Mouse (Mus musculus): ENCODE results near the gene Senp5. TPM values are rescaled to one million over a fixed set of nuclear protein-coding genes. Genes with fewer than 3 reads are reported as not detected.

Gene Senp5
- total RNA-seq, 2 experiments from 2014 or later = 14.8 to 17.2 TPM

Other genes with a start within 250 kb of the Senp5 start
- gene Meltf, start 124.5 kb downstream of the Senp5 start, total RNA-seq (2014; fragmentation: Nextera tagmentation) = not detected in 2 replicates
- gene Meltf, start 124.5 kb downstream of the Senp5 start, total RNA-seq (2017) = not detected in 2 replicates
- not detected in 2 replicates for gene Pigz, start 69.4 kb downstream of the Senp5 start, total RNA-seq (2014; fragmentation: Nextera tagmentation)
- gene Pigz, start 69.4 kb downstream of the Senp5 start, total RNA-seq (2017) = not detected in 2 replicates
- 35.2 and 39.0 TPM in 2 replicates for gene 0610012G03Rik, start 54.8 kb downstream of the Senp5 start, total RNA-seq (2014; fragmentation: Nextera tagmentation)
- 8.3 and 14.3 TPM in 2 replicates for gene 0610012G03Rik, start 54.8 kb downstream of the Senp5 start, total RNA-seq (2017)
- gene Ncbp2, start 54.8 kb downstream of the Senp5 start, total RNA-seq (2014; fragmentation: Nextera tagmentation) = 47.7 and 57.6 TPM in 2 replicates
- gene Ncbp2, start 54.8 kb downstream of the Senp5 start, total RNA-seq (2017) = 56.6 and 59.0 TPM in 2 replicates
- 29.9 and 48.9 TPM in 2 replicates for gene Pak2, start 76.1 kb upstream of the Senp5 start, total RNA-seq (2014; fragmentation: Nextera tagmentation)
- gene Pak2, start 76.1 kb upstream of the Senp5 start, total RNA-seq (2017) = 39.2 and 44.8 TPM in 2 replicates
- 31.9 and 53.7 TPM in 2 replicates for gene Pigx, start 96.5 kb upstream of the Senp5 start, total RNA-seq (2014; fragmentation: Nextera tagmentation)
- gene Pigx, start 96.5 kb upstream of the Senp5 start, total RNA-seq (2017) = 24.8 and 43.2 TPM in 2 replicates
- gene Cep19, start 96.5 kb upstream of the Senp5 start, total RNA-seq (2014; fragmentation: Nextera tagmentation) = 8.0 and 11.6 TPM in 2 replicates
- 11.7 and 19.5 TPM in 2 replicates for gene Cep19, start 96.5 kb upstream of the Senp5 start, total RNA-seq (2017)
- gene Nrros, start 162.3 kb upstream of the Senp5 start, total RNA-seq (2014; fragmentation: Nextera tagmentation) = 40.4 and 53.3 TPM in 2 replicates
- 33.4 and 40.3 TPM in 2 replicates for gene Nrros, start 162.3 kb upstream of the Senp5 start, total RNA-seq (2017)
- gene Bex6, start 176.5 kb upstream of the Senp5 start, total RNA-seq (2014; fragmentation: Nextera tagmentation) = 0.81 TPM in 1 of 2 replicates, not detected in the other
- 3.6 TPM in 1 of 2 replicates, not detected in the other for gene Bex6, start 176.5 kb upstream of the Senp5 start, total RNA-seq (2017)
- 17.3 and 20.0 TPM in 2 replicates for gene Fbxo45, start 243.9 kb upstream of the Senp5 start, total RNA-seq (2014; fragmentation: Nextera tagmentation)
- gene Fbxo45, start 243.9 kb upstream of the Senp5 start, total RNA-seq (2017) = 19.4 and 26.9 TPM in 2 replicates
- 11.8 and 17.1 TPM in 2 replicates for gene Wdr53, start 243.9 kb upstream of the Senp5 start, total RNA-seq (2014; fragmentation: Nextera tagmentation)
- gene Wdr53, start 243.9 kb upstream of the Senp5 start, total RNA-seq (2017) = 15.9 and 21.6 TPM in 2 replicates